Mouse (Mus musculus): ENCODE measurements at regions not wholly inside any gene's neighbourhood (a gene's known extent, or its start where the extent isn't known, plus 50 kb on each side); places are given as distances from the start of the nearest gene placed in this dataset.

GRCm38 (mm10) chr5:85954526-85954925 lies 110.9 kb downstream of the Cenpc1 start:
- no peak for DNase-seq

DNA sequence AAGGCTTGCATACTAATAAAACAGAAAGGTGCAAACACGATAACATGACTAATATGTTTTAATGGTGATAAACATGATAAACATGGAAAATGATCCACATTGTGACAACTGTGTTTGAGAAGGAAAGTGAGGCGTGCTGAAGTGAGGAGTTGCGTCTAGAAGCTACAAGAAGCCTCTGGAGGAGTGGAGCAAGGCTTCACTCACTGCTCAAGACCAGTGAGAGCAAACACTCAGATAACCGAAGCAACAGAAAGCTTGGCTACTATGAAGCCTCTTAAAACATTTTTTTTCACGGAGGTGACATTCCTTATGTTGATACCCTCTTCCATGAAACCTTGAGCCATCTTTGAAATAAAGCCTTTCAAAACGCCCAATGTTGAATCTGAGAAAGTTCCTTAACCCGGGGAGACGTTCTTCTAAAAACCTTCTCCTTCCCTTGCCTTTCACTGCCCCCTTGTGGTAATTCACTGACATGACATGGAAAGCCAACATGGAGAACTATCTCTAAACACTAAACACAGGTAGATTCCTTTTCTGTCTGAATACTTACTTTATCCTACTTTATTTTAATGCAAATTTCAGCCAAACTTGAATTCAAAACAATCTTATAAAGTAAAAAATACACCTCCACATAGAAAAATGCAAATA lies 128.6 kb downstream of the Cenpc1 start:
- peak; percentile 10 for DNase-seq

DNA sequence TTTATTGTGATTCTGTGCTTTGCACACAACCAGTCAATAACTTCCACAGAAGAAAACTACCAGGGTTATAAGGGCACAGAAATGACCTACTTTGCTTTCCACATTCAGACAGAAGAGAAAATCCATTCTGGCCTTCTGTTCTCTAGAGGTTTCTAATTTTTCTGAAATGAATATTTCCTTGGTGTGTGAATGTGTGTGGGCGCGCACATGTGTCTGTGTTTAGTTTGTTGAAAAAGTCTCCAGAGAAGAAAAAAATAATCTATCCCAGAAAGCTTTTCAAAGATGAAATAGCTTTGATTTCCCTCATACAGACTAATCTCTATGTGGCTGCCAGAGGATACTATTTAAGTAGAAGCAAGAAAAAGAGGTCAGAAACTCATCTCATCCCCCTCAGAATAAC lies 147.1 kb downstream of the Cenpc1 start:
- DNase-seq = no peak

DNA sequence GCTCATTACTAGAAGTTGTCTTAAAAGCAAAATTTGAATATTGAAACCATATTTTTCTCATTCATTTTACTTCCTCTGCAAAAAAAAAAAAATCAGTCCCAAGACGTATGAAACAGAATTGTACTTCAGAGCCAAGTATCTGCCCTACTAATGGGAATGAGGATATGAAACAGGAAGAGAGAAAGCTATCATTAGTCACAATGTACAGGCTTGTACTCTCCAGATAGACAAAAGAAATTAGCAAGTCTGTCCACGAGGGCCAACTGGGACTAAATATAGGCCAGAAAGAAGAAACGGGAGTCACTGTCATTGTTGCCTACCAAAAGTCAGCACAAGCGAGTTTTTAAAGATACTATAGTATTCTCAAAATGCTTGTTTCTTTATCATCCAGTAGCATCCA lies 150.4 kb downstream of the Cenpc1 start:
- no peak for DNase-seq

DNA sequence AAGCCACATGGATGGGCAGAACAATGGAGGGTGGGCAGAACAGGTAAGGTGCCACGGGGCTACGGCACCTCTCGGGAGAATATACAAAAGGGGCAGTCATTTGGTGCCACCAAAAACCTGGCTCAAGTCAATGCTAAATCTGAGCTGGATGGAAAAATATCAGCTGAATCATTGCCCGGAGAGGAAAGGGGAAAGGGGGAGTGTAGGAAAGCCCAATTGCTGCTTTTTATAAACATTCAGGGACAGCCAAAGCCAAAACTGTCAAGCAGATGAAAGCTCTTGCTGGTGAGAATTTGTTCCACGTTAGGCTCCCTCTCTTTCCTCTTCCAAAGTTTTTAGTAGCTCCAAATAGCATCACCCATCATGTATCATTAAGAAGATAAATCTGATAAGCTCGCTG lies 168.9 kb downstream of the Cenpc1 start:
- no peak for DNase-seq

DNA sequence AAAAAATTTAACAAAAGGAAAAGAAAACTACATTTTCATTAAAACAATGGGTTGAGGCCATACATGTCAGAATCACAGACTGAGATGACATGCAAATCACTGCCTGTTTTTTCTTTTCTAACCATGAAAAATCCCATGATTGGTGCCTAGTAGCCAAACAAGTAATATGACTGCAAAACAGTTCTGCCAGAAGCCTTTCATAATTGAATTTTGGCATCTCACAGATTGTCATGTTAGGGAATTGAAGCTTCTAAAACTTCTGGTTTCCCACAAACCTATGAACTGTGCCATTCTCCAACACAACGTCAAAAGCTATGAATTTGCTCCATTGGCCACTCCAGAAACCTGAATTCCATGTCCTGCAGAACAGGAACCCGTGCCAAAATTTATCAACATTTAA lies 169.6 kb downstream of the Cenpc1 start:
- no peak for DNase-seq

DNA sequence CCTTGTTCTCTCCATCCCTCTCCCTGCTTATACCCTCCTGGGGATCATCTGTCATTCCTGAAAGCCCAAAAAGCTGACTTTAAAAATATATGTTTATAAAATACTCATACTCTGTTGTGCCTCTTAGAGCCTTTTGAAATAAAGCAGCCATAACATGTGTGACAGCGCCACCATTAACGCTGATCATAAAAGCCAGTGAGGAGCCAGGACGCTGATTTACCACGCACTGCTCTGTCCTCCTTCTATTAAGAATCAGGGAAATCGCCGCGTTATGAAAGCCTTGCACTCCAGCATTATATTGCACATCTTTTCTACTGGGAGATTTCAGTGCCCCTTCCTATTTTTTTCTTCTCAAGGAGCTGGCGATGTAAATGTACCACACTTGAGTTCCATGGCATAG lies 195.1 kb downstream of the Cenpc1 start:
- no peak for DNase-seq

DNA sequence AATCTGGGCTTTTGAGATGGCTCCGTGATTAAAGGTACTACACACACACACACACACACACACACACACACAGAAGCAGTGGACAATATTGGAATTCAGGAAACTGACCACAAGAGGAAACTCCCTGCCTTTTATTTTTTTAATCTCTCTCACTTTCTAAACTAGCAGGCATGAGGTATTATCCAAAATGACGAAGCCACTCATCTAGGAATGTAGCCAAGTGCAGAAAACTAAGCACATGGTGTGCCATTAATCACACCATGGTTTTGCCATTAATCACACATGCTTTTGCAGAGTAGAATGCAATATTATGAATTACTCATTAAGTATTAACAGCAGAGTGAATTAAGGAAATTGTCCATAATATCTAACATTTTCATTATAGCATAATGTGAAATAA lies 232.8 kb downstream of the Cenpc1 start:
- DNase-seq = no peak

GRCm38 (mm10) chr5:85795531-85796197 lies 269.7 kb downstream of the Cenpc1 start:
- no peak for DNase-seq

DNA sequence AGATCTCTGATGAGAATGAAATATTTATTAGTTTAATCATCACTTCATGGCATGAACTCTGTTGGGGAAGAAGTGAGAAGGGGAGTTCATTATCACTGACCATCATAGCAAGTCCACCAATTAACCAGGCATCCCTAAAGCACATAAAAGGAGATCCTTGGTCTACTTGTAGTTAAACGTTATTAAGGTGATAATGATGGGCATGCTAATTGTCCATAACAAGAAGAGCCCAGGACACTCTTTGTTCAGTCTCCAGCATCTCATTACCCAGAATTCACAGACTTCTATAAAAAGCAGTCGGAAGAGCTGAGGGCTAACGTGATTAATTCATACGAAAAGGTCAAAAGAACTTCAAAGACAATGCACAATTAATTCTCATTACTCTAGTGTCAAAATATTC lies 272.2 kb downstream of the Cenpc1 start:
- DNase-seq = no peak

DNA sequence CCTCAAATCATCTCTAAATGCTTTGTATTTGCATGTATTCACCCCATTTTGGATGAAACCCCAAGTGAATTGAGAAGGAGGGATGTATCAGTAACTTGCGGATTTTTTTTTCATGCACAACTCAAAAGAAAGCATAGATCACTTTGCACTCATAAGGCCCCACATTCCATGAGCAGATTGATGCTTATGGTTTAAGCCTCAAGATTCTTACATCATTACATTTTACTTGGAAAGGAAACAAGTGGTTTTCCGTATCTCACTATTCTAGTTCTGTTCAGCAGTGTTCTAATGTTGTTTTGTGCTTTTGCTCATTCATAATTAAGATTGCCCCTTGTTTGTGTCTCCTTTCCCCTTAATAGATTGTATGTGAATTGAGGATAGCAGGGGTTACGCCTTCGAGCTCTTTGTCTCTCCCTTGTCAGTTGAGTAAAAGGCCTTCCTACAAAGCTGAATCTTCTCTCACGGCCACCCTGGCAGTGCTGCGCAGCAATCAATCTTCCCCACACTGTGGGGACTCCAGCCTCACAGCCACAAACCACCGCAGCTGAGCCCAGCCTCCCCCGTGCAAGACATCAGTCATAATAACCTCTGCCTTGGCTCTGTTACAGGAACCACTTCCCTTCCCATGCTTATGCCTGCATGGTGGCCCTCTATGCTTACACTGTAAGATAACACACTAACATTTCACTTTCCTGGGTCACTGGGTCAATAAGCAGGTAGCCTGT lies 284.5 kb downstream of the Cenpc1 start:
- no peak for DNase-seq

DNA sequence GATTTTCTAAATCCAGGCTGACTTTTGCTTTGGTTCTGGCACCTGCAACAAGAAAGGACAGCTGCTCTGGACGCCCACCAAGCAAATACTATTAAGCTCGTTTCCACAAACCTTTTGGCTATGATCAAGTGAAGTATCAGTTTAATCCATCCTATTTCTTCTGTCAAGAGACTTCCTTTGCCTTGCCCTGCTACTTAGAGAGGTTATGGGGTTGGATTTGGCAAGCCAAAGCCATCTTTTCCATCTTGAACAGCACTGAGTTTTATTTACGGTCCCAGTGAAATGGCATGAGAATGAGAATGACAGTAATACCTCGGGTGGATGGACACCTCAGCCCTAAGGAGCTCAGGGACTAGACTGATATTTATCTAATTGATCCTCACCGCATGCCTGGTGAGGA lies 285.4 kb downstream of the Cenpc1 start:
- no peak for DNase-seq

- DNase-seq = no peak
Observed at GRCm38 (mm10) chr5:85779205-85779604, 286.2 kb downstream of the Cenpc1 start.

GRCm38 (mm10) chr5:85772660-85773059 lies 292.7 kb downstream of the Cenpc1 start:
- DNase-seq = no peak

DNA sequence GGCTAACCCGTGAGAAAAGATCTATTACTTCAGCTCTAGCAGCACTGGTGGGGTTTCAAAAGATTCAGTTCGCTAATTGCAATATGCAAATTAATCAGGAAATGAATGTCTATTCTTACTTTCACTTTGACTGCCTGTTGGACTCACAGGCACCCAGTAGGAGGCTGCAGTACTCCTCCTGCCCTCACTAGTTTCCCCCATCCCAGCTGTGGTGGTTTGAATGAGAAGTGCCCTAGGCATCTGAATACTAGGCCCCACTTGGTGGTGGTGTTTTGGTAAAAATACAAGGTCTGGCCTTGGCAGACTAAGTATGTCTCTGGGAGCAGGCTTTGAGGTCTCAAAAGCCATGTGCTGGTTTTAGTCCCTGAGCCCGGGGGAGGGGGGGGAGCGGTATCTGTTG lies 293.3 kb downstream of the Cenpc1 start:
- no peak for DNase-seq

DNA sequence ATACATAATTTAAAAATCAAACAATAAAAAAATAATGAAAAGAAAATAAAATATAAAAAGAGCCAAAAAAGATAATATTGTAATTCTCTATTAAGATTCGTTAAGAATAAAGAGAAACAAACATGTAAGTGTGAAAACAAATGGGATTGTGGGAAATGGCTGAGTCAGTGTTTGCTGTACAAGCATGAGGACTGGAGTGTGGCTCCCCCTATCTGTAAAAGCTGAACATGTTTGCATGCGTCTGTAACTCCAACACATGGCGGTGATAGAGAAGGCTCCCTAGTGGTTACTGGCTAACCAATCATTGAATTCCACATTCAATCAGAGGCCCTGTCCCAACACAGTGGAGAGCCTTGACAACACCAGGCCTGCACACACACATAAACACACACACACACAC lies 298.2 kb downstream of the Cenpc1 start:
- no peak for DNase-seq

GRCm38 (mm10) chr5:85756716-85757115 lies 308.7 kb downstream of the Cenpc1 start:
- no peak for DNase-seq

- DNase-seq = no peak
Observed at GRCm38 (mm10) chr5:85754227-85754626, 311.2 kb downstream of the Cenpc1 start.

GRCm38 (mm10) chr5:85753109-85753508 lies 312.3 kb downstream of the Cenpc1 start:
- no peak for DNase-seq

GRCm38 (mm10) chr5:85751649-85752048 lies 313.7 kb downstream of the Cenpc1 start:
- no peak for DNase-seq

DNA sequence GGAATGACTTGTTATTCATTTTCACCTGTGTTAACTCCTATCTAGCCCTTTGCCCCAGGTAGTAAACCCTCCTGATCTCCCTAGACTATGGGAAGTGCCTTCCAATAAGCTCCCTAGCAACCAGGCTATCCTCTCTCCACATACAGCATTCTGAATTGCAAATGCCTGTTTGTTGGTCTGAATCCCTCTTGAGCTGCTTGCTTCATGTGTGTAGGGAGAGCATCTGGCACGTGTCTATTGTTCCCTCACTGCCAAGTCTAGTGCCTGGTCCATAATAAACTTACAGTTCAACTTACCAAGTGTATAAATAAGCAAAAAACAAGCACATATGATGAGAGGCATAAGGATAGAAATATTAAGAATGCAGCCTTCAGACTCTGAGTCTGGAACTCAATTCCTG lies 314.5 kb downstream of the Cenpc1 start:
- no peak for DNase-seq

GRCm38 (mm10) chr5:85729613-85730012 lies 335.8 kb downstream of the Cenpc1 start:
- DNase-seq = no peak

DNA sequence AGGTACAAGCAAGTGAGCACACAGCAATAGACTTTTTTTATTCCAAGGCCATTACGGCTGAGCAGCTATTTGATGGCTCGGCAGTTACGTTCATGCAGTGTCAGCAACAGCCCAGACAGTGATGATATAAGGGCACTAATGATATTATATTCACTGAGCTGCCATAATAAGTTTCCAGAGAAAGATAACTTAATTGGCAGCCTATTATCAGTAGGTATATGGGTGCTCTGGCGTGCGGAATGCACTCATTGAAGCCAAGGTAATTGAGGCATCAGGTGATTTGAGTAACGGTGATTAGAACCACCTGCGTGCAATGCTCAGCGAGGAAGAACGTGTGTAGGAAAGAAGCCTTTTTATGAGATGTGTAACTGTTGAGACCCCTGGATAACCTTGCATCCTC lies 358.0 kb downstream of the Cenpc1 start:
- DNase-seq = no peak

DNA sequence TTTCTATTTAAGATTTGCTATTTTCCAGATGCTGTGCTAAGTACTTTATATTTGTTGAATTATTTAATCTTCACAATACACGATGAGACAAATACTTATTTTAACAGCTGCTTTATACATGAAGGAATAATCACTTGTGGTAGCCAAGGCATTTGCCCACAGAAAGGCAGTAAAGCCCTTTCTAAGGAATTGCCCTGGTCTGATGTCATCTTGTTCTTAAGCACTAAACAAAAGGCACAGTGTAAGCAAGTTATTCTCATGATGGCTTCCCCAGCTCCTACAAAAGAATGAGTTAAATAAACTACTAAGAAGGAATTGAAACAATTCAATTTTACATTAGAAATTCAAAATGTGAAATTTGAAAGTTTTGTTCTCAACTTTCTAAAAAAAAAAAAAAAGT lies 358.8 kb downstream of the Cenpc1 start:
- DNase-seq = no peak
